Mouse (Mus musculus) hindbrain, postnatal 0 days (tissue): Measurements from ENCODE around the gene Gm20855. TPM values are rescaled to one million over a fixed set of nuclear protein-coding genes. Genes with fewer than 3 reads are reported as not detected.
"Not testable (repeated sequence)": the region's sequence is repeated elsewhere in the genome, so short reads cannot be mapped to it uniquely, and the experiment has no call there.

Experiments used
- ATAC-seq: fragments of 200-750 bp; cut with Nextera tagmentation; 2 replicates; pipeline ENCODE4 v1.8.0; 2017; ENCODE audit warnings: mild to moderate bottlenecking, moderate TSS enrichment, moderate library complexity
- DNase-seq: peaks from one replicate; pipeline ENCODE4 v3.0.0-alpha.2; 2015; ENCODE audit warnings: low spot score
- H3K27ac ChIP-seq: fragments of 300-500 bp; sonication (generic); 2 replicates; pipeline ENCODE4 v1.5.1; 2014; ENCODE audit warnings: mild to moderate bottlenecking
- H3K27me3 ChIP-seq: fragments of 300-500 bp; sonication (generic); 2 replicates; pipeline ENCODE4 v1.6.1; 2014; ENCODE audit warnings: low read length, mixed read lengths; ENCODE audit not compliant: insufficient read depth
- H3K36me3 ChIP-seq: fragments of 300-500 bp; sonication (generic); 2 replicates; pipeline ENCODE4 v1.6.1; 2014; ENCODE audit warnings: low read length, mixed read lengths; ENCODE audit not compliant: insufficient read depth
- H3K4me1 ChIP-seq: fragments of 300-500 bp; sonication (generic); 2 replicates; pipeline ENCODE4 v1.6.1; 2014; ENCODE audit warnings: antibody characterized with exemption, low read length, mixed read lengths; ENCODE audit not compliant: insufficient read depth
- H3K4me2 ChIP-seq: fragments of 300-500 bp; sonication (generic); 2 replicates; pipeline ENCODE4 v1.6.1; 2014; ENCODE audit warnings: low read depth, mild to moderate bottlenecking, low read length, moderate library complexity, mixed read lengths
- H3K4me3 ChIP-seq: fragments of 300-500 bp; sonication (generic); 2 replicates; pipeline ENCODE4 v1.5.1; 2014; ENCODE audit warnings: low read length
- H3K9ac ChIP-seq: fragments of 300-500 bp; sonication (generic); replicated peaks from 2 replicates; pipeline ENCODE4 v1.6.1; 2014; ENCODE audit warnings: mild to moderate bottlenecking, low read length, moderate library complexity, mixed read lengths
- H3K9me3 ChIP-seq: fragments of 300-500 bp; sonication (generic); 2 replicates; pipeline ENCODE4 v1.6.1; 2016; ENCODE audit warnings: low read length, mixed read lengths
- WGBS: fragments of 180-500 bp; shearing (Covaris S2); extraction: QIAGEN DNeasy Blood & Tissue Kit; methylation state at CpG from one replicate; pipeline ENCODE4 v1.1.7; 2014; 5-methylcytosine and 5-hydroxymethylcytosine counted together
- polyA plus RNA-seq: library from polyadenylated mRNA; unstranded; fragments of >200 nt; fragmentation: Nextera tagmentation; extraction: Ambion mirVana; gene quantifications from 2 replicates; pipeline ENCODE4 v1.2.1, GENCODE M21; 2015
- total RNA-seq: library from RNA; depleted of rRNA; stranded (reverse); fragments of >200 nt; gene quantifications from 2 replicates; pipeline ENCODE4 v1.2.3, GENCODE M21; 2014; rRNA removed

The Gm20855 gene
- total RNA-seq: not detected in 2 replicates
- polyA plus RNA-seq: not detected in 2 replicates

DNA sequence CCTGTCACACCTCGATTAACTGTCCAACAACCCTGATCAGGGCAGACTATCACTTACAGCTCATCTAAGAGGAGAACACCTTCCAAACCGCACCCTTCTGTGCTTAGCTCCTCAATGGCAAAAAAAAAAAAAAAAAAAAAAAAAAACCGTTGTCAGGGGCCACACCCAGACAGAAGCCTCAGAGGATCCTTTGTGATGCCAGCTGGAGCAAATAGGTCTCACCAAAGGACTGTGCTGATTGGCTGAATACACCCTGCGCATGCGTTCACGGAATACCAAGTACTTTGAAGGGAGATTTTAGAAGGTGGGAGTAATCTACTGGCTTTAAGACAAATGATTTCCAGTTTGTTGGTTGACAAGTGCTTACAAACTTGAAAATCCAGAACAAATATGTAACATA lies at the start of gene Gm20855:
Gene Gm20855 (minus strand): TSS at position 101 of the 400 bp plus-strand sequence.
- H3K36me3 ChIP-seq, H3K4me1 ChIP-seq, ATAC-seq, H3K27ac ChIP-seq, H3K9ac ChIP-seq, H3K4me3 ChIP-seq, DNase-seq, H3K4me2 ChIP-seq, H3K9me3 ChIP-seq, H3K27me3 ChIP-seq: not testable (repeated sequence)
- WGBS: no CpG with 5 or more reads among the region's 6 CpGs
